Mouse (Mus musculus) heart, postnatal 36 days (tissue): Measurements from ENCODE around the gene Elmod3. TPM values are rescaled to one million over a fixed set of nuclear protein-coding genes. Genes with fewer than 3 reads are reported as not detected.
A peak's percentile ranks its signal among the peaks of the same experiment; 100 is the strongest.

ENCODE experiments used
- DNase-seq, 2 experiments: peaks; one replicate each; pipeline ENCODE4 v3.0.0; 2021 to 2022
- intact Hi-C: fragments of 180-260 bp; cut with DNase I; formaldehyde crosslinking; loops from one replicate; pipeline ENCODE4 v1.15.1; 2025
- total RNA-seq, 2 experiments: library from RNA; stranded (reverse); gene quantifications; 2 replicates each; pipeline ENCODE4 v1.2.3; 2021

The Elmod3 gene
- total RNA-seq, 2 experiments from 2014 or later: 13.8 to 20.0 TPM

DNA sequence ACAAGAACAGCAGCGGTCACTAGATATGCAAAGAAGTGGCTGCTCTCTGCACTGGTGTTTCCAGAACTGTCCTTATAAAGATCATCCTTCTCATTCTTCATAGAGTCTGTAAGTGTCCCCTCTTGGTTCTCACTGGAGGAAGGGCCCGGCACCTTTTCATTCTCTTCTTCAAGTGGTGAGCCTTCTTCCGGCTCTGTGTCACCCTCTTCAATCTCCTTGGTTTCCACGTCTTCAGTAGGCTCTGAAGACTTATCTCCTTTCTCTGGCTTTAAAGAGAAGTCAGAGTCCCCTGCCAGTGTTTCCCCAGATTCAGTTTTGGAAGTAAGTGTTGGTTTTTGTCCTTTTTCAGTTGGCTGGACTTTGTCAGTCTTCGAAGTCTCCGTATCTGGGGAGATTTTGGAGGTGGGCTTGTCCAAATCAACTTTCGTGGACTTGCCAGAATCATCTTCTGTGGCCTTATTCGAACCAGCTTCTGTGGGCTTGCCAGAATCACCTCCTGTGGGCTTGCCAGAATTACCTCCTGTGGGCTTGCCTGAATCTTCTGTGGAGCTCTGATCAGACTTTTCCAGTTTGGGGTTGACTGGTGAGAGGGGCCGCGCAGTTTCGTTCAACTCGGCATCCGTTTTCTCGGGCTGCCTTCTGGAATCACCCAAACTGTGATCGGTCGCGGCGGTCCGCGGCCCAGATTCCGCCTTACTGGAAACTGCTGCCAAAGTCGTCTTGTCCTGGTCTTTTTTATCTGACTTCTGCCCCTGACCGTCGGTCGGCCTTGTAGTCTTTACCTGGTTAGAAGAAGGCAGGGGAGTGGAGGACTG is 17.6 kb upstream of the Elmod3 start:
- intact Hi-C loops: loop anchor here (2.0 kb wide), 1 partner anchor 15 kb away; no protein-coding TSS in a partner anchor
- no peak for DNase-seq

DNA sequence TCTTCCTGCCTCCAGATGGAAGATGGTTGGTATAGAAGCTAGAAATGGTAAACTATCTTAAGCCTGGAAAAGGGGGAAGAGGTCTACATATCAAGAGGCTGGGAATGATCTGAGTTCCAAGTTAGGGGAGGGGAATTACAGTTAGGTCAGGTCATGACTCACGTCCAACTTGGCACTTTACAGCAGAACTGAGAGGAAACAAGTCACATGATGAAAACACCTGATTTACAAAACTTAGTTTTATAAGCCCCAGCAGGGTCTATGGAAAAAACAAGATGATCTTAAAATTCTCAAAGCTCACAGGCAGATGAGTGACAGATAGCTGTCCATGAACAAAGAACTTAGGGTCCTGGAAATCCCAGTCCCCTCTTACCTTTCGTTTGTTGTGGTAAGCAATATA is 16.9 kb upstream of the Elmod3 start:
- DNase-seq: no peak
- intact Hi-C loops: loop anchor here (2.0 kb wide), 1 partner anchor 14 kb away; no protein-coding TSS in a partner anchor

DNA sequence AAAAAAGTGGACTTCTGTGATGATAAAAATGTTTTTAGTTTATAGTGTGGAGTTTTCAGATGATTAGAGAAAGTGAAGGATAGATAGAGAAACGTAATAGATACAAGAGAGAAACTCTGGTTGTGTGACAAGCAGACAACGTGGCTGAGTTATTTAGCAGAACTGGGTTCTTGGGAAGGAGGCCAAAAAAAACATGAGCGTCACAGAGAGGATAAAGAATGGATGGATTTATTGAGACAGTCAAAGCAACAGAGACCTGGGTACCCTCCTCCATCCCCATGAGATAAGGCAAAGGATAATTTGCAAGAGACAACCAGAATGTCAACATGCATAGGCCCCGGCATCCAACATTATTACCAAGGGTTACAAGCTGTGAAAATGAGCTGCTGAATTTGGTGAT is 12.0 kb upstream of the Elmod3 start:
- no peak for DNase-seq
- intact Hi-C loops: no loop called here

DNA sequence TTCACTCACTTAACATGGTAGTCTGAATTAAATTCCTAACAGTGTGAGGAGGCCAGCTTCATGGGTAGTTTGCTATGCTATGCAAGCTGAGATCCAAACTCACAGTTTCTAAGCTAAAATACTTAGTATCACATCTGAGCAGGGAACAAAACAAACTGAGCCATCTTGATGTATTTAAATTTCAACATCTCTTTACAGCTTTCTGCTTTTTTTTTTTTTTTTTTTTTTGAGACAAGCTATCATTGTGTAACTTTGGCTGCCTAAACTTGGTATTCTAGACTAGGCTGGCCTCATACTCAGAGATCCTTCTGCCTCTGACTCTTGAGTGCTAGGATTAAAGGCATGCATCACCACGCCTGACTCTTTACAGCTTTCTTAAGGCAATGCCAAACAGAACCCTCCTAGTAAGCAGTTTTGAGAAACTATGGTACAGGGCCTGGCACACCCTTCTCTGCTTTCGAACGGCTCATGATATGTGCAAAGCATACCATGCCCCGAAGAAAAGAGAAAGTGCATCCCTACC is 10.5 kb upstream of the Elmod3 start:
- intact Hi-C loops: no loop called here

DNA sequence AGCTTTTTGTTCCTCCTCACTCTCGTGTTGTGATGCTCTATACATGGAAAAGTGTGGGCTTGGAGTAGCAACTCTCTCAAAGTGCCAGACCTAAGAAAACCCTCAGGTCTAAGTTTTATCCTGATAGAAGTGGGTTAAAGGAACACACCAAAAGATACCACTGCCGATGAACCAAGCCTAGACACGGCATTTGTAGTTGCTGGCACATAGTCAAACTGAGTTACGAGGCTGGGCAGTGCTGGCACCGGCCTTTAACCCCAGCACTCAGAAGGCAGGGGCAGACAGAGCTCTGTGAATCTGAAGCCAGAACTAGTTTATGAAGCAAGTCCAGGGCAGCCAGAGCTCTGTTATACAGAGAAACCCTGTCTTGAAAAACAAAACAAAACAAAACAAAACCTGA is 9.5 kb upstream of the Elmod3 start:
- intact Hi-C loops: no loop called here
- no peak for DNase-seq

More for the DNA sequence above, 10.5 kb upstream of the Elmod3 start:
- no peak for DNase-seq

DNA sequence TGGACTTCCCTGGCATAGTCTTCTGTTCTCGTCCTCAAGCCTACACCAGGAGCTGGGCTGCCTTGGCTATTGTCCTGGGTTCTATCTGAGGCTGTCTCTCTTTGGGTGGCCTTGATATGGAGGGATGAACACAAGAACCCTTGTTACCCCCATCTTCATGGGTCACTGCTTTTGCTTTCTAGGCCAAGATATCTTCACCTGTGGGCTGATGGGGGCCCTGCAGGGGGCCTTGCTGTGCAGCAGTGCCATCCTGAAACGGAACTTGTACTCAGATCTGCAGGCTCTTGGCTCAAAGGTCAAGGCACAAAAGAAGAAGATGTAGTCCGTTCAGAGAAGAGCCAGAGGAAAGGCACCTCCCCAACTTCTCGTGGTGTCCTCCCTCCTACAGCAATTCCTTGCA is 8.8 kb upstream of the Elmod3 start:
- DNase-seq: no peak
- intact Hi-C loops: no loop called here

DNA sequence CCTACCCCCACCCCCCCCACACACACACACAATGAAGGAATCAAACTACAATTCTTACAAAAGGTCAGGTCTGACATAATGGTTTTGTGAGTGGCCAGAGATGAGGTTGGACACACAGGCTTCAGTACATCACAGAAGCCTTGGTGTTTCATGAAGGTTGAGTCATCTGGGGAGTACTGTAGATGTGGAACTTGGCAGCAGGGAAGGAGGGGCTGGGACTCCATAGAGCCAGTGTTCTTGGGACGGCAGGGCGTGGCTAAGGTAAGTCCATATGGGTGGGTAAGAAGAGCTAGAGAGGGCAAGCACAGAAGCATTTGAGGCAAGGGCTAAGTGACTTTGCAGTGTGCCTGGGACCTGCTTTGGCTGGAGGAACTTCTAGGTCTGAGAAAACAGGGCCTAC is 5.9 kb upstream of the Elmod3 start:
- intact Hi-C loops: no loop called here
- no peak for DNase-seq

DNA sequence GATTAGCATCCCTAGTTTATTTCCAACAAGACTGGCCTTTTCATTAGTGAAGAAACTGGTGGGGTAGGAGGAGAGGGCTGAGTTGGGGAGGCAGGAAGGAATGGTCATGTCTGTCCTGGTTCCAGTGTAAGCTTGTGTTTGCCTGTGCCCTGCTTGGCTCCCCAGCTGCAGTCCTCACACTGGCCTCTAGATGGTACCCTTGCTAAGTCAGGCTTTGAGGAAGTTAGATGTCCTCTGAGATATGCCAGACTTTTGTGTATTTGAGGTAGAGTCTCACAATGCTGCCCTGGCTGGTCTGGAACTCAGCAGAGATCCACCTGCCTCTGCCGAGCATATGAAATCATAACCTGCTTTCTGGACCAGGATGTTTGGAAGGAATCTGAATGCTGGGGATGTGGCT is 3.5 kb upstream of the Elmod3 start:
- intact Hi-C loops: loop anchor here (2.0 kb wide), 1 partner anchor 13 kb away; no protein-coding TSS in a partner anchor

DNA sequence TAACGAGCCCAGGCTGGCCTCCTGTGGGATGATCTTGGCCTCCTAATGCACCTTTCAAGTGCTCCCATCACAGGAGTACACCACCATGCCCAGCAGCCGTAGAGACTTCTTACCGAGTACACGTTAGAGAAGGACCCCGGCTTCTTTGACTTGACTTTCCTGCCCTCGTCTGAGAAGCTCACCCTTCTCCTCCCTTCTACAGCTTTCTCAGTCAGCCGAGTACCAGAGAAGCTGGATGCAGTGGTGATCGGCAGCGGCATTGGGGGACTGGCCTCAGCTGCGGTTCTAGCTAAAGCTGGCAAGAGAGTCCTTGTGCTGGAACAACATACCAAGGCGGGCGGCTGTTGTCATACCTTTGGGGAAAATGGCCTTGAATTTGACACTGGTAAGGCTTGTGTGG is 2.6 kb upstream of the Elmod3 start:
- intact Hi-C loops: loop anchor here (2.0 kb wide), 1 partner anchor 14 kb away; no protein-coding TSS in a partner anchor
- DNase-seq: no peak

More for the DNA sequence above, 3.5 kb upstream of the Elmod3 start:
- DNase-seq: peak; percentile 79 to 84

DNA sequence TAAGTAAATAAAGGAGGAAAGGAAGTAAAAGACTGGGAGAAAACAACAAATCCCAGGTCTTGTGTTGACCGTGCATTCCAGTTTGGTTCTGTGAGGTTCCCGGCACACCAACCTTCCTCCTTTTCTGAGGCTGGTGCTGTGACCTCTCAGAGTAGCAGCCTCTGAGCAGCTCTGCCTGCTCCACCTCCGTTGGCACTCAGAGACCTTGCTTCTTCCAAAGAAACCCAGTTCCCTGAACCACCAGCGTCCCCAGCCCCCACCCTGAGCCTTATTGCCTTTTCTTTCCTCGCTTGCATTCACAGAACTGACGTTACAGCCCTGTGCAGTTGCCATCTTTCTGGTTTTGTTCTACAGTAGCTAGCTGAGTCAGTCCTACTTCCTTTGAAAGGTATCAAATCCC is 2.0 kb upstream of the Elmod3 start:
- DNase-seq: no peak
- intact Hi-C loops: loop anchor here (2.0 kb wide), 1 partner anchor 15 kb away; no protein-coding TSS in a partner anchor

DNA sequence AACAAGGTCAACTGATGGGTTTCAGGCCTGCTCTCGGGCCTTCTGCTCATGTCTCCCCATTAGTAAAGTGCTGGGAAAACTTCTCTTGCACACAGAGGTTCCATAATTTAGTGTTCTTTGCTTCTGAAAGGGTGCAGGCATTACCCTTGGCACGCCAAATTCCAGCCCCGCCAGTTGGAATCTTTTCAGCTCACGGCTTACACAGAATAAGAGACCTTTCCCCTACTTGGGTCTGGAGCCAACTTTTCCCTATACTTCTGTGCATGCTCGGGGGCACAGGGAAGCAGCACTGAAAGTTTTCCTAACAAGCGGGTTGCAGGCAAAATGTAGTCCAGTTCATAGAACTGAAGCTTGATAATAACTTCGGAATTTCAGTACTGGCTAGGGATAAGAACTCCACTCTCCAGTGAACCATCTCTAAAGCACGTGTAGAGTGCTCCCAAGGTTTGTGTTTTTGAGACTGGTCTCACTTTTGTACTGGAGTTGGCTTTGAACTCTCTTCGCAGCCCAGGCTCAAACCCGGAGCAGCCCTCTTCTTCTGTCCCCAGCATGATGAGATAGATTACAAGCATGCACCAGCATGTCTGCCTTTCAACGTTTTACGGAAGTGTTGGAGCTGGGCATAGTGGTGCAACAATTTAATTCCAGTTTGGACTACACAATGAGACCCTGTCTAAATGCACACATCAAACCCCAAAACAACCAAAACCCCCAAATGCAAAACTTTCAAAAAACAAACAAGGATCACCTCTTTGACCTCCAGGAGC is 761 bp upstream of the Elmod3 start:
- intact Hi-C loops: loop anchor here (2.0 kb wide), 1 partner anchor 28 kb away; no protein-coding TSS in a partner anchor
- peak in 1 of 2 experiments; percentile 48 for DNase-seq

DNA sequence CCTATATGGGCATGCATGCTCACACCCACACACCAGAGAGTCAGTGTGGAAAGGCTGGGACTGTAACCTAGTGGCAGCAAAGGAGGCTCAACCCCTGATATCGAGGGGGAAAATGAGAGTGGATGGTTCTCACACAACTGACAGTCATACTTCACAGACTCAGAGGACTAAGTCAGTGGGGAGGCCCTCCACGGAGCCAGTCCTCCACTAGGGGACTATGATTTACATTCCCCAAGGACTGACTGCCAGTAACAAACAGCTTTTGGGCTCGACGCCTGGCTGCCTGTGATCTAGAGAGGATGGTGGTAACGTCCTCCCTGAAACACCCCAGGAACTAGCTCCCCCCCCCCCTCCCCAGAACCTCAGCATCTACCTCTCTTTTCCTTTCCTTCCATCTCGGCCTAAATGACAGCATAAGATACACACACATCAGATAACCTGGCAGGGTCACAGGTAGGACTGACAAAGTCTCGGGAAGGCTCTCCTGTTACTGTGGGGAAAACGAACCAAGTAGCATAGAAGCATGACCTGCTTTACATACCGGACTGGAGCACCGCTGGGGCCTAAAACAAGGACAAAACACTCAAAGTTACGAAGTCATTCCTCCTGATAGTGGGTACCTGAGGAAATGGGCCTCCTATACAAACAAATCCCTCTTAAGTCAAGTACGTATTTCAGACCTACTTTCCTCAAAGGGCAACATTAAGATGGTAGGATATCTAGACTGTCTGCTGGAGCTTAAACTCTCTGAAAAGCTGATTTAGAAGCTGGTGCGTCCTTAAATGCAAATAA is 934 bp downstream of the Elmod3 start:
- intact Hi-C loops: no loop called here
- DNase-seq: peak in 1 of 2 experiments; percentile 25

DNA sequence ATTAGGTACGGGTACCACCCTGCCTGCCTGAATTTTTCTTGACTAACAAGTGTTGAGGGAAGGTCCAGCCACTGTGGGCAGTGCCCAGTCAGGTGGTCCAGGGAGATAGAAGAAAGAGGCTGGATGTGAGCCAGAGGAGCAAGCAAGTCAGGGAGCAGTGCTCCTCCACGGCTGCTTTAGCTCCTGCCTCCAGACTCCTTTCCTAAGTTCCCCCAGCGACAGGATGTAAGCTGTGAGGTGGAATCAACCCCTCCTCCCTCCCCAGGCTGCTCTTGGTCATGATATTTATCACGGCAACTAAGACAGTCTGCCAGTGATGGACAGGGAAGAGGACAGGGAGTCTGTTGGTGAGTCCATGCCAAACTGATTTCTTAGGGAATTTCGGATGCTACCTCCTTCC is 4.3 kb downstream of the Elmod3 start:
- DNase-seq: no peak
- intact Hi-C loops: no loop called here

DNA sequence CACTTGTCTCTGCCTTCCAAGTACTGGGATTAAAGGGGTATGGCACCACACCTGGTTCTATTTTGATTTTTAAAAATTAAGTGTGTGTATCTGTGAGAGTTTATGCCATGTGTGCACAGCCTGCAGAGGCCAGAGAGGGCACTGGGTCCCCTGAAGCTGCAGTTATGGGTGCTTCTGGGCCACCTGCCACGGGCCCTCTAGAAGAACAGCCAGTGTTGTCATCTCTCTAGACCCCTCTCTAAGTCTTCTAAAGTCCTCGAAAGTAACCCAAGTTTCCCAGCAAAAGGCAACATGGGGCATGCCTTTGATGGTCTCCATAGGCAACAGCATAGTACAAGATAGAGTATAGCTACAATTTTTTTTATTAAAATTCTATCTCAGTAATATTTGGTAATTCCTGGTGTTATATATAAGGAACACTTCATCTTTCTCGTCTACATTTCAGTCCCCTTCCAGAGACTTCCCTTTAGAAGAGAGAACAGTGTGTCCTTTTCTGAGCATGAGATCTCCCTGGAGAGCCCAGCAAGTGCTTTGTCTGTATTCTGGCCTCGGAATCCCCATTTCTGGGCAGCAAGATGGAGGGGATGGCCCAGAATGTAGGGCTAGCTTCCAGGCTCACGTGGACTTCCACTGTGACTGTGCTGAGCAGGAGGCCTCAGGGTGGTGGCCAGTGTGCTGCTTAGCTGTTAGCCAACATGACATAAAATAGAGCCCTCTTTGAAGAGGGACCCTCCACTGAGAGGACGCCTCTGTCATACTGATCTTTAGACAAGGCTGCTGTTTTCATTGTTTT is 5.0 kb downstream of the Elmod3 start:
- DNase-seq: peak; percentile 52 to 56

DNA sequence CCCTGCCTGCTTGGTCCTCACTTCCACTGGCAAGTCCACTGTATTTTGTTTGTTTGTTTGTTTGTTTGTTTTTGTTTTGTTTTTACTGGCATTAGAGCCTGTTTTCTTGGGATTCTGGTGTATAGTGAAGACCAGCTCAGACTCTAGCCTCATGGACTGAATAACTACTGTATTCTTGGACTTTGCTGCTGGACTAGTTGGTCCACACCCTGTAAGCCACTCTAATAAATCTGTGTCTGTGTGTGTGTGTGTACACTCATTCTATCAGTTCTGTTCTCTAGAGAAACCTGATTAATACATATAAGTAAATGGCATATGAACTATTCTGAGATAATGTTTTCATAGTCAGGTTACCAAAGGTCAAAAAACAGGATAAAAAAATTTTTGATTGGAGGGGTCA is 8.1 kb downstream of the Elmod3 start:
- no peak for DNase-seq
- intact Hi-C loops: no loop called here

More for the DNA sequence above, 5.0 kb downstream of the Elmod3 start:
- intact Hi-C loops: no loop called here

DNA sequence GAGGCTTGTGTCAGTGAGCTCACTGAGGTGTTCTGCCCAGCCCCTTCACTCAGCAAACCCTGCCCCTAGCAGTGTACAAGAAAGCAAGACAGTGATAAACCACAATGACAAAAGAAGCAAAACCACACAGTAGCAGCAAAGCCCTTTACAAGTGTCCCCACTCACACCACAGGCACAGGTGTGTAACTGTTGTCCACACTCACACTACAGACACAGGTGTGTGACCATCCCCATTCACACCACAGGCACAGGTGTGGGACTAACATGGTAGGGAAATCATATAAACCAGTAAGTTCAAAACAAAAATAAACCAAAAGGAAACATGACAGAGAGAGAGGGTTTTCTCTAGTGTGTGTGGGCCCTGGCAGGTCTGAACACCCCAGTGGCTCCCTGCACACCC is 9.9 kb downstream of the Elmod3 start:
- intact Hi-C loops: no loop called here

DNA sequence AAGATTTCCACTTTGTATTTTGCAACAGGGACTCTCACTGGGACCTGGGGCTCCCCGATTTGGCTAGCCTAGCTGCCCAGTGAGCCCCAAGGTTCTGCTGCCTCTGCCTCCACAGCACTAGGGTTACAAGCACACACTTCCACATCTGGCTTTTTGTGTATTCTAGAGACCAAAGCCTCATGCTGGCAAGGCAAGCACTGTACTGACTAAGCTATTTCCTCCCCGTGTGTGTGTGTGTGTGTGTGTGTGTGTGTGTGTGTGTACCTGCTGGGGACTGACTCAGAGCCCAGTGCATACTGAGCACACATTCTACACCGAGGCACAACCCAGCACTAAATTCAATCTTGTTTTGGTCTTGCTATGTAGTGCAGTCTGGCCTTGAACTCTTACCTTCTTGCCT is 11.5 kb downstream of the Elmod3 start:
- no peak for DNase-seq

More for the DNA sequence above, 9.9 kb downstream of the Elmod3 start:
- no peak for DNase-seq

DNA sequence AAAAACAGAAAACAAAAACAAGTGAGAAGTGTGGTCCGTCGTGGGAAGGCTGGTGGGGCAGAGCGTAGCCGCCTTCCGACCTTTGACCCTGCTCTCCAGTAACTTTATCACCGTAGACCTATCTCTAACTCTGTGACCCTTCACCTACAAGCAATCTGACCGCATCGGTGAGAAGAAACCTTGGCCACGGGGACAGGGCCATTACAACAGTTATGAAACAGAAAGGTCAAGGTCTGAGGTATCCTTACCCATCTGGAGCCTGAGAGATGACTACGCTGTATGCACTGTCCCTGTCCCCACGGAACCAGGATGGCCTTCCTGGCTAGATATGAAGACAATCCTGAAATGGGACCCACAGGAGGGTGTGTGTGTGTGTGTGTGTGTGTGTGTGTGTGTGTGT is 14.1 kb downstream of the Elmod3 start:
- DNase-seq: no peak
- intact Hi-C loops: no loop called here

More for the DNA sequence above, 11.5 kb downstream of the Elmod3 start:
- intact Hi-C loops: no loop called here

DNA sequence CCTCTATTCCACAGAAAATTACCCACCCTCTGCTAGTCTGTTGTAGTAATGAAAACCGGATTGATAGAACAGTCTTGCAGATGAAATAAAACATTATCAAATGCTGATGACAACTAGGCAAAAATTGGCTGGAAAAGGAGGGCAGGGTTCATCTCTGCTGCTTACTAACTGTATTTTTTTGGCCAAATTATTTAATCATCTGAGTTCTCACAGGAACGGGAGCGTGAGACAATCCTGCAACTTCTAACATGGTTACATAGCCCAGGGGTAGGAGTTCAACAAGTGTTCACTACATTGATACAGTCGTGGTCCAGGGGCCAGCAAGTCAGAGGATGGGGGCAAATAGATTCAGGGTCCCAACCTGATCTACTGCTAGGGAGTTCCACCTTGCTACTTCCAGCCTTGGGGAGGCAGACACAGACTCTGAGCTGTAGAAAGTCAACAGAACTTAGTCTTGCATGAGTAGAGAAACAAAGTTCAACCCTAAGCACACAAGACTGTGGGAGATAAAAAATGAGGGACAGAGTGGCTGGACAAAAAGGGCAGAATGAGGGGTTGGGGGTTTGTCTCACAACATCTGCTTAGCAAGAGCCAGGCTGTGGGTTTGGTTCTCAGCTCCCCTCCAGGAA is 14.9 kb downstream of the Elmod3 start:
- intact Hi-C loops: no loop called here
- DNase-seq: no peak
